Mouse (Mus musculus): ENCODE data around the gene Zfp831. TPM values are rescaled to one million over a fixed set of nuclear protein-coding genes. Genes with fewer than 3 reads are reported as not detected.

The Zfp831 gene
- polyA plus RNA-seq, 1 experiment from 2014 or later = 0.04 TPM

GRCm38 (mm10) chr2:174675642-174676041, 32.3 kb downstream of the Zfp831 start:
- Histone ChIP-seq H3K9me3 (no peaks in the 10 kb centered on the region), H3K27me3 (replicated peaks) (no peaks in the 10 kb centered on the region), H3K27ac (no peak overlapping the region), H3K4me3 (replicated peaks) (no peak overlapping the region), H3K4me2 (no peak overlapping the region), H3K9ac (no peak overlapping the region), H3K4me1 (peaks cover 5% of the 10 kb centered on the region; the same call in 1 of the 2 replicates), H3K36me3 (no peaks in the 10 kb centered on the region)
- WGBS = 22% methylated on average over 9 of the region's 9 CpGs
- no peak for ATAC-seq (ENCODE audit: insufficient read depth, low FRiP score, low read depth)

GRCm38 (mm10) chr2:174701351-174701750, 58.0 kb downstream of the Zfp831 start:
- Histone ChIP-seq H3K9me3 (no peaks in the 10 kb centered on the region), H3K4me1 (no peaks in the 10 kb centered on the region), H3K4me2 (no peak overlapping the region), H3K36me3 (no peaks in the 10 kb centered on the region), H3K4me3 (replicated peaks) (no peak overlapping the region), H3K27ac (no peak overlapping the region), H3K27me3 (replicated peaks) (no peaks in the 10 kb centered on the region), H3K9ac (no peak overlapping the region)
- ATAC-seq (ENCODE audit: insufficient read depth, low FRiP score, low read depth) = no peak
- WGBS = 76% methylated on average over 8 of the region's 8 CpGs

DNA sequence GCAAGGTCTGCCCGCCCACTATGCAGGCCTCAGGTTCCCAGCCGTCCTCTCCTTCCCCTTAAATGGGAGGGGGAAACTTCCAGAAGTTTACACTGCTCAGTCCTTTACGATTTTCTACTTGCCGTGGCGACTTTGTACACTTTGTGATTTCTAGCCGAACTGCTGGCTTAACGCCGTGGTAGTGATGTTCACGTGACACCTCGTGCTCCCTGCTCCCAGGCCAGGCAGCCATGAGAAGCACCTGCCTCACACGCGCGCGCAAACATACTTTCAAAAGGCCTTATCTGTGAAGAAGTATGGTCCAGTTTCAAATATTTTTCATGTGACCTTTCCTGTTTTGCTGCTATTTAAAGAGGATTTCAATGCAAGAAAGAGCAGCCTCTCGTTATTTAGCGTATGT, 63.8 kb downstream of the Zfp831 start:
- no peak for ATAC-seq (ENCODE audit: insufficient read depth, low FRiP score, low read depth)
- 79% methylated on average over 16 of the region's 16 CpGs for WGBS
- no peaks in the 10 kb centered on the region for H3K9me3 ChIP-seq
- no peak overlapping the region for H3K4me3 ChIP-seq (replicated peaks)
- no peaks in the 10 kb centered on the region for H3K4me1 ChIP-seq
- no peak overlapping the region for H3K27ac ChIP-seq
- H3K27me3 ChIP-seq (replicated peaks) = no peaks in the 10 kb centered on the region
- no peak overlapping the region for H3K9ac ChIP-seq
- no peaks in the 10 kb centered on the region for H3K36me3 ChIP-seq
- no peak overlapping the region for H3K4me2 ChIP-seq

DNA sequence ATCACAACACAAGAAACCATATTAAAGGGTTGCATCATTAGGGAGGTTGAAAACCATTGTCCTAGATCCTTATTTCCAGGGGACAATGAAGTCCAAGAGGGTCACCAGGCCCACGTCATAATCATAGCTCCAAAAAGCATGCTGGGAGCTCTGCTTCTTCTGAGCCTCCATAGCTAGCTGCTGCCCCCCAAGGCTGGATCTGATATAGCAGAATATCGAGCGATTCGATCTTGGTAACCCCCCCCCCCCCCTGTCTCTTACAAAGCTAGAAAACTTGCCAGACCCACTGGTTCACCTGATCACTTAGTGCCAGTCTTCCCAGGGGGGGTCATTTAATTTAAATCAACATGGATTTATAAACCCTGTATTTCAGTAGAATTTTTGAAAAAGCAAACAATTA, 65.3 kb downstream of the Zfp831 start:
- WGBS = 60% methylated on average over 4 of the region's 4 CpGs
- H3K4me3 ChIP-seq (replicated peaks) = no peak overlapping the region
- no peak overlapping the region for H3K4me2 ChIP-seq
- H3K27me3 ChIP-seq (replicated peaks) = no peaks in the 10 kb centered on the region
- ATAC-seq (ENCODE audit: insufficient read depth, low FRiP score, low read depth) = no peak
- H3K4me1 ChIP-seq = no peaks in the 10 kb centered on the region
- H3K9ac ChIP-seq = no peak overlapping the region
- H3K9me3 ChIP-seq = no peaks in the 10 kb centered on the region
- H3K36me3 ChIP-seq = no peaks in the 10 kb centered on the region
- no peak overlapping the region for H3K27ac ChIP-seq

- no peak for ATAC-seq (ENCODE audit: insufficient read depth, low FRiP score, low read depth)
- H3K27me3 ChIP-seq (replicated peaks) = no peaks in the 10 kb centered on the region
Measured at GRCm38 (mm10) chr2:174710185-174710584, 66.9 kb downstream of the Zfp831 start.

GRCm38 (mm10) chr2:174712043-174712442, 68.7 kb downstream of the Zfp831 start:
- Histone ChIP-seq H3K4me3 (replicated peaks) (no peak overlapping the region), H3K27ac (no peak overlapping the region), H3K9ac (no peak overlapping the region), H3K27me3 (replicated peaks) (no peaks in the 10 kb centered on the region), H3K4me2 (no peak overlapping the region), H3K36me3 (no peaks in the 10 kb centered on the region), H3K4me1 (no peaks in the 10 kb centered on the region), H3K9me3 (no peaks in the 10 kb centered on the region)
- ATAC-seq (ENCODE audit: insufficient read depth, low FRiP score, low read depth) = no peak
- 97% methylated on average over 1 of the region's 1 CpGs for WGBS

More at GRCm38 (mm10) chr2:174710185-174710584, 66.9 kb downstream of the Zfp831 start:
- no peaks in the 10 kb centered on the region for H3K36me3 ChIP-seq
- no peak overlapping the region for H3K9ac ChIP-seq
- H3K4me3 ChIP-seq (replicated peaks) = no peak overlapping the region
- H3K4me2 ChIP-seq = no peak overlapping the region
- WGBS = 52% methylated on average over 3 of the region's 3 CpGs
- H3K27ac ChIP-seq = no peak overlapping the region
- no peaks in the 10 kb centered on the region for H3K4me1 ChIP-seq
- no peaks in the 10 kb centered on the region for H3K9me3 ChIP-seq

DNA sequence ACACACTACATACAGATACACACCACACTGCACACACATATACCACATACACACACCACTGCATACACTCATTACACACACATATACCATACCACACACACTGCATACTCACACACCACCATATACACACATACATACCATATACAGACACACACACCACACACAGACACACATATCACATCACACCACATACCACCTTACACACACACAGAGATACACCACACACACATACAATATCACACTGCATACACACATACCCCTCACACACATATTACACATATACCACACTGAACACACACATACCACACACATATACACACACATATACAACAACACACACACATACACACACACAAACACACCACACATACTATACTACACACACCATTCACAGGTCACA, 72.6 kb downstream of the Zfp831 start:
- Histone ChIP-seq H3K4me1 (no peaks in the 10 kb centered on the region), H3K9ac (no peak overlapping the region), H3K27me3 (replicated peaks) (no peaks in the 10 kb centered on the region), H3K9me3 (no peaks in the 10 kb centered on the region), H3K27ac (no peak overlapping the region), H3K4me3 (replicated peaks) (no peak overlapping the region), H3K4me2 (no peak overlapping the region), H3K36me3 (no peaks in the 10 kb centered on the region)
- ATAC-seq (ENCODE audit: insufficient read depth, low FRiP score, low read depth) = no peak

DNA sequence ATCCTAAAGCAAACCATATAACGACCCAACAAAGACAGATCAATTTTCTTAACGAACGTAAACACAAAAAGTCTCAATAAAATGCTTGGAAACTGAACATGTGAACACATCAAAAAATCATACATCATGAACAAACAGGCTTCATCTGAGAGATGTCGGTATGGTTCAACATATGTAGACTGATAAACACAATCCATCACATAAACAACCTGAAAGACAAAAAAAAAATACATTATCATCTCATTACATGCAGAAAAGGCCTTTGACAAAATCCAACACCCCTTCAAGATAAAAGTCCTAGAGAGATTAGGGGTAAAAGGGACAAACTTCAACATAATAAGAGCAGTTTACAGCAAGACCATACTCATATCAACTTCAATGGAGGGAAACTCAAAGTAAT, 74.5 kb downstream of the Zfp831 start:
- no peak for ATAC-seq (ENCODE audit: insufficient read depth, low FRiP score, low read depth)
- H3K9me3 ChIP-seq = no peaks in the 10 kb centered on the region
- H3K4me1 ChIP-seq = no peaks in the 10 kb centered on the region
- H3K4me2 ChIP-seq = no peak overlapping the region
- no peak overlapping the region for H3K27ac ChIP-seq
- no peak overlapping the region for H3K4me3 ChIP-seq (replicated peaks)
- no peaks in the 10 kb centered on the region for H3K36me3 ChIP-seq
- H3K9ac ChIP-seq = no peak overlapping the region
- 87% methylated on average over 4 of the region's 4 CpGs for WGBS
- no peaks in the 10 kb centered on the region for H3K27me3 ChIP-seq (replicated peaks)

- ATAC-seq (ENCODE audit: insufficient read depth, low FRiP score, low read depth) = no peak
- Histone ChIP-seq H3K4me3 (replicated peaks) (no peak overlapping the region), H3K27me3 (replicated peaks) (no peaks in the 10 kb centered on the region), H3K36me3 (no peaks in the 10 kb centered on the region), H3K27ac (no peak overlapping the region), H3K4me2 (no peak overlapping the region), H3K9me3 (no peaks in the 10 kb centered on the region), H3K9ac (no peak overlapping the region), H3K4me1 (no peaks in the 10 kb centered on the region)
- 89% methylated on average over 10 of the region's 10 CpGs for WGBS
Measured at GRCm38 (mm10) chr2:174727114-174727823, 83.9 kb downstream of the Zfp831 start.

DNA sequence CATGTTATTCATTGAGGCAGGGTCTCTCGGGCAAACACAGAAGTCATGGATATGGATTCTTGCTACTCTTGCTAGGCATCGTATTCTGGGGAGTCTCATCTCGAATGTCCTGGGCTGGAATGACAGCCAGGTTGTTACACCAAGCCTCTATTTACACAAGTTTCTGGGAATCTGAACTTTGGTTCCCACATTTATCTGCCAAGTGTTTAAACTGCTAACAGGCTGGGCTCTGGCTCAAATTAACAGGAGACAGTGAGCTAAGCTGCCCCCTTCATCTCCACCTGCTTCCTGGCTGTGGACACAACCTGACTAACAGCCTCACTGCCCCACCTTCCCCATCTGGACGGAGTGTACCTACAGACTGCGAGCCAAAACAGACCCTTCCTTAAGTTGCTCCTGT, 88.6 kb downstream of the Zfp831 start:
- ATAC-seq (ENCODE audit: insufficient read depth, low FRiP score, low read depth) = no peak
- H3K9me3 ChIP-seq = no peaks in the 10 kb centered on the region
- no peak overlapping the region for H3K9ac ChIP-seq
- no peak overlapping the region for H3K27ac ChIP-seq
- no peaks in the 10 kb centered on the region for H3K4me1 ChIP-seq
- H3K36me3 ChIP-seq = no peaks in the 10 kb centered on the region
- WGBS = 61% methylated on average over 5 of the region's 5 CpGs
- no peak overlapping the region for H3K4me3 ChIP-seq (replicated peaks)
- H3K27me3 ChIP-seq (replicated peaks) = no peaks in the 10 kb centered on the region
- no peak overlapping the region for H3K4me2 ChIP-seq

GRCm38 (mm10) chr2:174735270-174735669, 91.9 kb downstream of the Zfp831 start:
- 94% methylated on average over 1 of the region's 1 CpGs for WGBS
- Histone ChIP-seq H3K27me3 (replicated peaks) (no peaks in the 10 kb centered on the region), H3K9ac (no peak overlapping the region), H3K36me3 (no peaks in the 10 kb centered on the region), H3K4me2 (no peak overlapping the region), H3K4me1 (no peaks in the 10 kb centered on the region), H3K9me3 (no peaks in the 10 kb centered on the region), H3K27ac (no peak overlapping the region), H3K4me3 (replicated peaks) (no peak overlapping the region)
- no peak for ATAC-seq (ENCODE audit: insufficient read depth, low FRiP score, low read depth)

DNA sequence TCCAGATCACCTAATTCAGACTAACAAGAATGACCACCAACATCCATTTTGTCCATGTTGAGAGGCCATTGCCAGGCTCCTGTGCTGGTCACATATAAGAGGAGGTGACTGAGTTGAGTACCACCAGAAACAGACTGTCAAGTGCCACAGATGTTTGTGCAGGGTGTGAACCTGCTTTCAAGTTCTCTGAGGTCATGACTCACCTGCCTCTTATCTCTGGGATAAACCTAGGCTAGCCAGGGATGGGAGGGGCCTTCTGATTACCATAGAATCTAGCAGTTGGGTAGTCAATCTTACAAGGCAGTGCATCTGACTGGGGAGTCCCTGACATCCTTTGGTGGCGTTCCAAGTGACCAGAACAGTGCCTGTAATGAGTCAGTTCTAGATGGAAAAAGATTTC, 103.8 kb downstream of the Zfp831 start:
- Histone ChIP-seq H3K4me1 (no peaks in the 10 kb centered on the region), H3K9ac (no peak overlapping the region), H3K27ac (no peak overlapping the region), H3K4me2 (no peak overlapping the region), H3K4me3 (replicated peaks) (no peak overlapping the region), H3K27me3 (replicated peaks) (no peaks in the 10 kb centered on the region), H3K9me3 (no peaks in the 10 kb centered on the region), H3K36me3 (no peaks in the 10 kb centered on the region)
- WGBS = 67% methylated on average over 1 of the region's 1 CpGs
- peak; percentile 72 for ATAC-seq (ENCODE audit: insufficient read depth, low FRiP score, low read depth)

GRCm38 (mm10) chr2:174748381-174748780, 105.0 kb downstream of the Zfp831 start:
- no peaks in the 10 kb centered on the region for H3K36me3 ChIP-seq
- no peak overlapping the region for H3K4me2 ChIP-seq
- no peak overlapping the region for H3K4me3 ChIP-seq (replicated peaks)
- 64% methylated on average over 8 of the region's 8 CpGs for WGBS
- H3K9ac ChIP-seq = no peak overlapping the region
- H3K27ac ChIP-seq = no peak overlapping the region
- no peaks in the 10 kb centered on the region for H3K9me3 ChIP-seq
- no peaks in the 10 kb centered on the region for H3K27me3 ChIP-seq (replicated peaks)
- H3K4me1 ChIP-seq = 0 out of 2 replicates have a peak, but pooled peaks cover 2% of the 10 kb centered on the region
- 0 out of 2 replicates have a peak, but pooled peaks have one; percentile 54 for ATAC-seq (ENCODE audit: insufficient read depth, low FRiP score, low read depth)
